Mouse (Mus musculus): ENCODE measurements around the gene Gemin5.

The Gemin5 gene

GRCm38 (mm10) chr11:58171459-58172091 is 3.2 kb upstream of the Gemin5 start, which contains the start of gene Mrpl22:
Gene Mrpl22, plus strand, starts transcription at chr11:58171661.
- DNase-seq (ENCODE audit: low spot score in 2 of 2) = peak; percentile 92 to 98

DNA sequence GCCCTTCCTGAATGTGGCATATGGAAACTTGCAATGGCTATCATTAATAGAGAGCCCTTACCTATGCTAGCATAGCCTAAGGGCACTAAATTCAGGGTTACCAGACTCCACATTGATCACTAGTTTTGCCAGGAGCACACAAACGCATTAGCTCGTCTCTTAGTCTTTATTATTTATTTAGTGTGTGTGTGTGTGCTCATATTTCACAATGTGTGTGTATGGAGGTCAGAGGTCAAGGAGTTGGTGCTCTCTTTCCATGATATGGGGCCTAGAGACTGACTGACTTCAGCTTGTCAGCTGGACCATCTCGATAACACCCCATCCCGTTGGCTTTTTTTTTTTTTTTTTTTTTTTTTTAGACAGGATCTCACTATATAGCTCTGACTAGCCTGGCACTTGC is 1.3 kb upstream of the Gemin5 start:
- no peak for DNase-seq (ENCODE audit: low spot score in 2 of 2)

DNA sequence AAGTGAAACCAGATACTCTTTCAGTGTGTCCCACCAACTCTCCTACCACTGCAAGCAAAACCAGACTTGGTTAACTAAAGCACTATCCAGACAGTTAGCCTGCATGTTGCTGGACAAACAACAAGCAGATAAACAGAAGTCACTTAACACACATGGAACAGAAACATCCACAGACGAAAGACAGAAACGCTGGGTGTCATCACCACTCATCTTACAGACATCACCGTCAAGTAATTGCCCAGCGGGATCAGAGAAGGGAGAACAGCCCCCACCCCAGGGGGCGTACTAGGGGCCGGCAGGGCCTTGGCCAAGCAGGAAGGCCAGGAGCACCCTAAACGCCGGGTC is 545 bp downstream of the Gemin5 start:
- no peak for DNase-seq (ENCODE audit: low spot score in 2 of 2)

DNA sequence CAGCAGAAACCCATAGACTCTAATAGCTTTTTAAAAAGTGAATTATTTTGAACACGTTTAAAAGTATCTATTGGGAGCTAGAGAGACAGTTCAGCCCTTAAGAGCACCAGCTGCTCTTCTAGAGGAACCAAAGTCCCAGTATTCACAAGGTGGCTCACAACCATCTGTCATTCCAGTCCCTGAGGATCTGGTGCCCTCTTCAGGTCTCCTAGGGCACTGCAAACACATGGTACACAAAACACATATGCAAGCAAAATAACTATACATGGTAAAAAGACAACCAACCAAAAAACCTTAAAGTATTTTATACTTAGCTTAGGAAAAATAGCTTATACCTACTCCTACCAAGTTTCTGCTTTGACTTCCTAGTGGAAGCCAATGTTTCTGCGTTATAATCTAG is 3.3 kb downstream of the Gemin5 start:
- peak in 1 of 2 experiments; percentile 28 for DNase-seq (ENCODE audit: low spot score in 2 of 2)

- DNase-seq (ENCODE audit: low spot score in 2 of 2) = no peak
Observed at GRCm38 (mm10) chr11:58156871-58157270, 11.5 kb downstream of the Gemin5 start.

GRCm38 (mm10) chr11:58155458-58155857 is 12.9 kb downstream of the Gemin5 start:
- DNase-seq (ENCODE audit: low spot score in 2 of 2) = no peak

- no peak for DNase-seq (ENCODE audit: low spot score in 2 of 2)
Observed at GRCm38 (mm10) chr11:58146241-58146640, 22.1 kb downstream of the Gemin5 start.

DNA sequence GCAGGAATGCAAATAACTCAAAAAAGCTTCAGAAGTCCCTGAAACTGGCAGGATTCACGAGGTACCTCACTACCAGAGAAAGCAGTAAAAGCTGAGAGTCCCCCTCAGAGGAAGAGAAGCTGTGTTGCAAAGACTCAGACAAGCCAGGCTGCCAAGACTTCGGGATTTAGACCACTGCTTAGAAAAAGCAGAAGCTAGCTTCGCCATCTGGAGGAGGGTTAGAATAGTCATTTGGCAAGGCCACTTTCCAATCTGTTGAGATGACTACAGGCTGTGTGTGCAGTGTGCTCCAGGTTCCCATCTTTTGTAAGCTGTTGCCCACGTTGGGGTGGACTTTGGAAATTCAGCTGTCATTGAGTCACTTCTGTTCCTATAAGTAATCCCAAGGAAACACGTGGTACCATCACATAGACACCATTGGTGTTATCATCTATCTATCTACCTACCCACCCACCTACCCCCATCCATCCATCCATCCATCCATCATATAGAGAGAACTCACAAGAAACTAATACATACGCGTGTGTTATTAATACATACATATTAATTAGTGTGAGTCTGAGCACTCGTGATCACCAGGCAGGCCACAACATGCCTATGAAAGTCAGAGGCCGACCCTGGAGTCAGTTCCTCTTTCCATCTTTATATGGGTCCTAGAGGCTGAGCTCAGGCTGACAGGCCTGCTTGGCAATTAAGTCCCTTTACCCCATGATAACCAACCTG is 24.5 kb downstream of the Gemin5 start:
- DNase-seq (ENCODE audit: low spot score in 2 of 2) = no peak

- peak; percentile 51 to 53 for DNase-seq (ENCODE audit: low spot score in 2 of 2)
Observed at GRCm38 (mm10) chr11:58139466-58139865, 28.9 kb downstream of the Gemin5 start.

DNA sequence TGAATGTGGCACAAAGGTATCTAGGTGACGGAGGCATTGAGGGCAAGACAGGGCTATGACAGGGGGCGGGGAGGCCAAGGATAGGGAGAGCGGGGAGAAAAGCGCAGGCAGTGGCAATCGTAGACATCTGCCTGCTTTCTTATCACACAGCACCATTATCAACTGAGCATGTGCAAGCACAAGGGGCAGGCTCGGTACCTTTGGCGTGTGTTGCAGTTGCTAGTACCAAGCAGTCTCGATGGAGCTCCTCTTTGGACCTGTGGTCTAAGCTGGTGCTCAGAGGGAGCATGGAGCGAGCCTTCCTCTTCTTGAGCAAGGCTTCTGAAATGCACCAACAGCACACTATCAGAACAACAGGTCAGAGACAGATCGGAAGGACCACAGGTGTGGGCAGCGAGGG is 29.5 kb downstream of the Gemin5 start:
- DNase-seq (ENCODE audit: low spot score in 2 of 2) = peak; percentile 37 to 38

DNA sequence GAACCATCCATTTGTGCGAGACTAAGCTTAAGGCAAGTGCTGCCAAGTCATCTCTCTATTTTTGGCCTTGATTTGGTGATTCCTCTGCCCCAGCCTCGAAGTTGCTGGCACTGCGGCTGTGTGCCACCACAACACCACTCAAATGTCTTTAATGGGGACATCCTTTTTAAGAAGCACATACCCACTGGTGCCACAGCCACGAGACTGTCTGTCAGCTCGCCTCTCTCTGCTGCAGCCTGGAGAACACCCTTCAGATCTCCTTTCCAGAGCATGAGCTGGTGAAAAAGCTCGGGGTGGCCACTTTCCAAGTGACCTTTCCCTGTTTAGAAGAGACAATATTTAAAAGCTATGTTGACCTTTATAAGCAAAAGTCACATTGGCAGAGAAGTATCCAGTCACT is 31.7 kb downstream of the Gemin5 start:
- DNase-seq (ENCODE audit: low spot score in 2 of 2) = no peak

- no peak for DNase-seq (ENCODE audit: low spot score in 2 of 2)
Observed at GRCm38 (mm10) chr11:58135296-58135695, 33.0 kb downstream of the Gemin5 start.

DNA sequence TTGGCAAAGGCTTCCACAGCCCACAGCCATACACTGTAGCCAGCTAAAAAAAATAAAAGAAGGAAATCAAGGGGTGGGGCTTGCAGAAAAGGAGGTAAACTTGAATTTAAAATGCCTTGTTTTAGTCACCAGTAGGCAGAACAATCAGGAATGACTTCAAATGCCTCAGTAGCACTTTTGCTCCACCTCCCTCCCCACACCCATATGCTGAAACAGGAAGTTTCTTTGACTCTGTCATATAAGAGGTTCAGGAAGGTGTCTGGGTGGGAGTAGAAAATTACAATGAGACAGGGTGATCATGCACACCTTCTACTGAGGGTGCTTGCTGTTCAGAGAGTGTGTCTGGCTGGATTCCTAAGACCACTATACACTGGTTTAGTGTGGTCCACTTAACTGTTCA is 33.5 kb downstream of the Gemin5 start:
- peak; percentile 15 to 25 for DNase-seq (ENCODE audit: low spot score in 2 of 2)

DNA sequence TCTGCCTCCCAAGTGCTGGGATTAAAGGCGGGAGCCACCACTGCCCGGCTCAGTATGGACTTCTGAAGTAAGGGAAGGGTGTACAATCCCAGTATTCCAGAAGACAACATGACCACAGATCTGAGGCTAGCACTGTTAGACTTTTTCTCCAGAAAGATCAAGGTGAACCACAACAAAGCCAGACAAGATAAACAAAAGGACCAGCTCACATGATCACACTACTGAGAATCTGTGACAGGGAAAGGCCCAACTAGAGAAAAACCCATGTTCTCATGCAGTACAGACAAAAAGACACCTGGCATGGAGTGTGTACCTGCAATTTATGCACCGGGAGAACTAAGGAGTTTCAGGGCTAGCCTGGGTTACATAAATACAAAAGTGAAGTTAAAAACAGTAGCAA is 36.3 kb downstream of the Gemin5 start:
- no peak for DNase-seq (ENCODE audit: low spot score in 2 of 2)

GRCm38 (mm10) chr11:58129302-58129843 is 39.0 kb downstream of the Gemin5 start:
- DNase-seq (ENCODE audit: low spot score in 2 of 2) = no peak

DNA sequence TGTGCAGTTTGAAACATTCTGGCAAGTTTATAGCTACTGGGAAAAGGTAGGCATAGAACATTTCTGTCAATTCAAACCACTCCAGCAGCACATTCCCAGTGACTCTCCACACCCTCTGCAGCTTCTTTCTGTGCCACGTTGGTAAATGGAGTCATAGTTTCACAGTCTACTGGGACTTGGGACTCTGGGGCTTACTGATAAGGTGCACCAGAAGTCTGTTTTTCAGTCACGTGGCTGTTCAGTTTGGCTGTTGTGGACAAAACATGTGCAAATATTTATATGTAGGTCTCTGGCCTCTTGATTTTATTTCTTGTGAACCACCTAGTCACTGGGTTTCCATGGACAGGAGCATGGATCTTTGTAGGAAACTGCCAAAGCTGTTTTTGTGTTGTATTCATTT is 40.8 kb downstream of the Gemin5 start:
- DNase-seq (ENCODE audit: low spot score in 2 of 2) = no peak

- DNase-seq (ENCODE audit: low spot score in 2 of 2) = no peak
Observed at GRCm38 (mm10) chr11:58126397-58127160, 41.8 kb downstream of the Gemin5 start.

- no peak for DNase-seq (ENCODE audit: low spot score in 2 of 2)
Observed at GRCm38 (mm10) chr11:58125021-58125420, 43.3 kb downstream of the Gemin5 start.

DNA sequence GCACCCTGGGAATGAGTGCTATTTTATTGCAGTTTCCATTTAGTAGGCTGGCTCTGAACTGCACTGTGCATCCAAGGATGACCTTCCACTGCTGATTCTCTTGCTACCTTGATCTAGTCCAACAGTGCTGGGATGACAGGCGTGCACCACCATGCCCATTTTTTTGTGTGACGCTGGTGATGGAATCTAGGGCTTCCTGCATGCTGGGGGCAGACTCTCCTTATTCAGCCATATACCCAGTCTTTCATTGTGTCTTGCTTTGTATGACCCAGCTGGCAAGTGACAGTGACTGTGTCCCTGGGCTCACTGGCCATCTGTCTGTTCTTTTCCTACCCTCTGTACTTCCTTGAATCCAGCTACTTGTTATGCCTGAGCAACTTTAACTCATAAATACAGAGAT is 44.6 kb downstream of the Gemin5 start:
- DNase-seq (ENCODE audit: low spot score in 2 of 2) = no peak

DNA sequence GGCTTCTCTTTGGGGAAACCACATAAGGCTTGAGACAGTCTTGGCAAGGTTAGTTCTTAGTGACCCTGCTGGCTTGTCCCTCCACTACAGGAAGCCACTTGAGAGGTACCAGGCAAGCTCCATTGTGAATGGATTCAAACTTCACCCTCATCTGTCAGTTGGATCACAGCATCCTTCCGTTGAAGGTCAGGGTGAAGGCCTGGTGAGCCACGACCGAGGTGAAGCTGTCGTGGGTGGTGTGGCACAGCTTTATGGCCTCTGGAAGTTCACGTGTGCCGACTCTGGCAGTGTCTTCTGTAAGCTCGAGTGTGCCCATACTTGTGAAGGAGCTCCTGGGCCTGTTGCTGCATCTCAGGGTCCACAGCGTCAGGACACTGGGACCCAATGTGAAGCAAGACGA is 47.0 kb downstream of the Gemin5 start:
- DNase-seq (ENCODE audit: low spot score in 2 of 2) = no peak

GRCm38 (mm10) chr11:58120655-58121054 is 47.7 kb downstream of the Gemin5 start:
- no peak for DNase-seq (ENCODE audit: low spot score in 2 of 2)

- DNase-seq (ENCODE audit: low spot score in 2 of 2) = no peak
Observed at GRCm38 (mm10) chr11:58117044-58117652, 51.2 kb downstream of the Gemin5 start.
